Mouse (Mus musculus) gastrocnemius, postnatal 14 days (tissue): Measurements from ENCODE around the gene Lbr. TPM values are rescaled to one million over a fixed set of nuclear protein-coding genes. Genes with fewer than 3 reads are reported as not detected.

Source experiments
- DNase-seq: peaks from one replicate; pipeline ENCODE4 v3.0.0; 2021; ENCODE audit warnings: mixed read lengths
- intact Hi-C: fragments of 180-260 bp; cut with DNase I; formaldehyde crosslinking; loops from one replicate; pipeline ENCODE4 v1.15.1; 2025; ENCODE audit warnings: low total_unique reads
- long read RNA-seq, 2 experiments: library from polyadenylated mRNA; stranded (forward); transcript quantifications; one replicate each; pipeline ENCODE4 v2.0.0; 2021
- total RNA-seq, 2 experiments: library from RNA; stranded (reverse); gene quantifications; 2 replicates each; pipeline ENCODE4 v1.2.3; 2021

Gene Lbr
- total RNA-seq: 10 to 100 TPM; 24.6 to 26.8 TPM
- long read RNA-seq, experiment 1, transcript Lbr-201 (14 exons, 3,510 nt): major isoform, 29 of 32 reads
- long read RNA-seq, experiment 1, partial matches to known transcripts: 2 of 32 reads
- long read RNA-seq, experiment 1, other reads (novel, unspliced or antisense): 1 of 32 reads
- long read RNA-seq, experiment 2, transcript Lbr-201 (14 exons, 3,510 nt): major isoform, 53 of 58 reads
- long read RNA-seq, experiment 2, partial matches to known transcripts: 2 of 58 reads
- long read RNA-seq, experiment 2, other reads (novel, unspliced or antisense): 2 of 58 reads

- intact Hi-C loops: no loop called here
- no peak for DNase-seq
These were observed at the start of gene Lbr for GRCm38 (mm10) chr1:181842781-181843180. Lbr (minus strand) TSS chr1:181843046.

GRCm38 (mm10) chr1:181889670-181890069, 46.8 kb upstream of the Lbr start:
- intact Hi-C loops: loop anchor here (2.0 to 5.0 kb wide), 3 partner anchors 219 to 253 kb away; no protein-coding TSS in a partner anchor

GRCm38 (mm10) chr1:181888801-181889200, 46.0 kb upstream of the Lbr start:
- intact Hi-C loops: loop anchor here (2.0 to 5.0 kb wide), 2 partner anchors 226 to 254 kb away; no protein-coding TSS in a partner anchor
- peak; percentile 87 for DNase-seq

More at GRCm38 (mm10) chr1:181889670-181890069, 46.8 kb upstream of the Lbr start:
- no peak for DNase-seq

- intact Hi-C loops: loop anchor here (5.0 kb wide), 1 partner anchor 149 kb away; no protein-coding TSS in a partner anchor
- peak; percentile 52 for DNase-seq
These were observed 38.7 kb upstream of the Lbr start for GRCm38 (mm10) chr1:181881532-181881931.

- no peak for DNase-seq
- intact Hi-C loops: loop anchor here (5.0 kb wide), 1 partner anchor 149 kb away; no protein-coding TSS in a partner anchor
These were observed 38.0 kb upstream of the Lbr start for GRCm38 (mm10) chr1:181880752-181881325.

- no peak for DNase-seq
- intact Hi-C loops: no loop called here
These were observed 35.6 kb upstream of the Lbr start for GRCm38 (mm10) chr1:181878436-181878835.

- intact Hi-C loops: no loop called here
- DNase-seq: no peak
These were observed 34.2 kb upstream of the Lbr start for GRCm38 (mm10) chr1:181877088-181877487.

GRCm38 (mm10) chr1:181876656-181877055, 33.8 kb upstream of the Lbr start:
- intact Hi-C loops: no loop called here
- DNase-seq: no peak

- no peak for DNase-seq
- intact Hi-C loops: no loop called here
These were observed 30.5 kb upstream of the Lbr start for GRCm38 (mm10) chr1:181873086-181873920.

GRCm38 (mm10) chr1:181872639-181873038, 29.8 kb upstream of the Lbr start:
- no peak for DNase-seq
- intact Hi-C loops: no loop called here

GRCm38 (mm10) chr1:181866429-181867280, 23.8 kb upstream of the Lbr start:
- intact Hi-C loops: no loop called here
- DNase-seq: no peak

- intact Hi-C loops: no loop called here
- no peak for DNase-seq
These were observed 23.0 kb upstream of the Lbr start for GRCm38 (mm10) chr1:181865863-181866216.

GRCm38 (mm10) chr1:181864971-181865862, 22.4 kb upstream of the Lbr start:
- DNase-seq: no peak
- intact Hi-C loops: no loop called here

GRCm38 (mm10) chr1:181863431-181863830, 20.6 kb upstream of the Lbr start:
- no peak for DNase-seq
- intact Hi-C loops: no loop called here

GRCm38 (mm10) chr1:181862676-181863374, 20.0 kb upstream of the Lbr start:
- no peak for DNase-seq
- intact Hi-C loops: no loop called here

GRCm38 (mm10) chr1:181861181-181861902, 18.5 kb upstream of the Lbr start:
- intact Hi-C loops: no loop called here

GRCm38 (mm10) chr1:181860659-181861058, 17.8 kb upstream of the Lbr start:
- intact Hi-C loops: no loop called here
- peak; percentile 76 for DNase-seq

More at GRCm38 (mm10) chr1:181861181-181861902, 18.5 kb upstream of the Lbr start:
- no peak for DNase-seq
